Mouse (Mus musculus) ovary, postnatal 10 days (tissue): ENCODE data around the gene Klhl3.

Experiments used
- DNase-seq: peaks from one replicate; pipeline ENCODE4 v3.0.0; 2022; ENCODE audit warnings: low spot score

Gene Klhl3

DNA sequence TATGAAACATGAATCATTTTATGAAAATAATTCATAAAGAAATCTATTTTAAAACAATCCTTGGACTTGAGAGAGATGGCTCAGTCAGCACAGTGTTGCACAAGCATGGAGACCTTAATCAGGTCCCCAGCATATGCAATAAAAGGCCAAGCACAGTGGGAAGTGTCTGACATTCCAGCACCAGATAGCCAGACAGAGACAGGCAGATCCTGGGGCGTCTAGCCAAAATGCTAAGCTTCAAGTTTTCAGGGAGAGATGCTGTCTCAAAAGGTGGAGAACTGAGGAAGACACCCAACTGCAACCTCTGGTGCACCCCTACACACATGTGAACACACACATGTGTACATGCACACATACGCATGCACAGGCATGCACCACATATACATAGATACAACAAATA lies 153.1 kb downstream of the Klhl3 start:
- DNase-seq: no peak

- DNase-seq: no peak
These were observed 153.6 kb downstream of the Klhl3 start for GRCm38 (mm10) chr13:57959806-57960205.
